Mouse (Mus musculus): Measurements from ENCODE around the gene Sh3gl1. TPM values are rescaled to one million over a fixed set of nuclear protein-coding genes. Genes with fewer than 3 reads are reported as not detected.

The Sh3gl1 gene
- polyA plus RNA-seq, 1 experiment from 2014 or later: 101 TPM

DNA sequence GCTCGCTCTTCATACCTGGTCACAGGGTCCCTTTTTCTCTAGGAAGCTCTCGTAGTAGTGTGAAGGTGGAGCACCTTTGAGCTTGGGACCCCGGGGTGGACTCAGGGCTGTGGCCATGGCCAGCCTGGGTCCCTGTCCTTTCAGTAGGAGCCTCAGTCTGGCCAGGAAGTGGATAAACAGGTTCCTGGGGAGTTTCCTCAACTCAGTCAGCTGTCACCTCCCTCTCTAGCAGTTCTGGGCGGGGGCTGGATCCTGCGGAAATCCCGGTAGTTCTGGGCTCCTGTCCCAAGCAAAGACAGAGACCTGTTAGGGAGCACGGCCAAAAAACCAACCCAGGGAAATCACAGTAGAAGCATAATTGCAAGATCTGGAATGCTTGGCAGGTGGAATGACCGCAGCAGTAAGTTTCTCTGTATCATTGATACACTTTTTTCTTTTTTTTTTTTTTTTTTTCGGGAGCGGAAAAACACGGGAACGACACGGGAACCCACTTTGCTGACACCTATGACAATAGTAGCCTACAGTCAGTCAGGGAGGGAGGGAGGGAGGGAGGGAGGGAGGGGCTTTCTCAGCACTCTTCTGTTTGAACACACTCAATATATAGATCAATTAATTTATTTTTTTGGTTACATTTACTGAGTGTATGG lies 30.9 kb downstream of the Sh3gl1 start, which contains the start of the genes Stap2 and Mpnd:
Stap2 (minus strand) TSS at position 170 of the 647 bp plus-strand sequence.
Mpnd (plus strand) TSS at position 297 of the 647 bp plus-strand sequence.
- Histone ChIP-seq H3K4me1 (replicated peaks; ENCODE audit: control insufficient read depth, insufficient read depth) (peaks cover 4% of the 10 kb centered on the region; the same call in 1 of the 2 replicates), H3K9ac (ENCODE audit: low read length) (peak within 1 kb of the TSS; percentile 58), H3K4me2 (replicated peaks; ENCODE audit: low read depth) (peak within 1 kb of the TSS; percentile 51), H3K27ac (replicated peaks) (peak within 1 kb of the TSS; percentile 53; the same call in 1 of the 2 replicates), H3K9me3 (ENCODE audit: control insufficient read depth, low read length) (no peaks in the 10 kb centered on the region), H3K27me3 (ENCODE audit: control insufficient read depth, insufficient read depth, low read length) (0 out of 2 replicates have a peak, but pooled peaks cover 2% of the 10 kb centered on the region), H3K4me3 (ENCODE audit: low read depth, low read length) (peak within 1 kb of the TSS; percentile 26), H3K36me3 (ENCODE audit: control insufficient read depth, insufficient read depth, low read length) (no peaks in the 10 kb centered on the region)
- TF ChIP-seq CTCF (IDR thresholded peaks at IDR 0.05; ENCODE audit: low read depth) (no peak), EP300 (optimal IDR thresholded peaks at IDR 0.05) (no peak)
- WGBS: 25% methylated on average over 13 of the region's 13 CpGs
- ATAC-seq (ENCODE audit: low FRiP score, low TSS enrichment) (no peak; the same call in 1 of the 2 replicates), DNase-seq (ENCODE audit: low spot score) (peak; percentile 72)

DNA sequence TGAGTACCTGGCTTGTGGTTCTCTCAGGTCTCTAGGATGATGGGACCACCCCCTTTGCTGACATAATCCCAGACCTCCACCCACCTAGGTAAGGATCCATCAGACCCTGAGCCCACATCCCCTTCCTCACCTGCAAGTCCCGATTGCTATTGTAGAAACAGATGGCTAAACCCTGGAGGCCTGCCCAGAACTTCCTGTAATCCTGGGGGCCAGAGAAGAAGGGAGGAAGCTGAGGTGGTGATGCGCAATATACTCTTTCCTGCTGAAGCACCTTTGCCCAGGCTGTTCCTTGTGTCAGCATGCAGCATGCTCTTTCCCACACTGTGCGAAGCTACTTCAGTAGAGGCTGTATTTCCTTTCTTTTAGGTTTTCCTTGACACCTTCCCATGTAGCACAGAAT lies 33.4 kb downstream of the Sh3gl1 start:
- Histone ChIP-seq H3K9ac (ENCODE audit: low read length) (no peak overlapping the region), H3K27ac (replicated peaks) (no peak overlapping the region), H3K4me2 (replicated peaks; ENCODE audit: low read depth) (no peak overlapping the region), H3K36me3 (ENCODE audit: control insufficient read depth, insufficient read depth, low read length) (no peaks in the 10 kb centered on the region), H3K27me3 (ENCODE audit: control insufficient read depth, insufficient read depth, low read length) (0 out of 2 replicates have a peak, but pooled peaks cover 2% of the 10 kb centered on the region), H3K9me3 (ENCODE audit: control insufficient read depth, low read length) (no peaks in the 10 kb centered on the region), H3K4me3 (ENCODE audit: low read depth, low read length) (no peak overlapping the region), H3K4me1 (replicated peaks; ENCODE audit: control insufficient read depth, insufficient read depth) (no peaks in the 10 kb centered on the region)
- ATAC-seq (ENCODE audit: low FRiP score, low TSS enrichment): no peak
- DNase-seq (ENCODE audit: low spot score): no peak
- TF ChIP-seq EP300 (optimal IDR thresholded peaks at IDR 0.05) (no peak), CTCF (IDR thresholded peaks at IDR 0.05; ENCODE audit: low read depth) (no peak)
- 75% methylated on average over 3 of the region's 3 CpGs for WGBS

DNA sequence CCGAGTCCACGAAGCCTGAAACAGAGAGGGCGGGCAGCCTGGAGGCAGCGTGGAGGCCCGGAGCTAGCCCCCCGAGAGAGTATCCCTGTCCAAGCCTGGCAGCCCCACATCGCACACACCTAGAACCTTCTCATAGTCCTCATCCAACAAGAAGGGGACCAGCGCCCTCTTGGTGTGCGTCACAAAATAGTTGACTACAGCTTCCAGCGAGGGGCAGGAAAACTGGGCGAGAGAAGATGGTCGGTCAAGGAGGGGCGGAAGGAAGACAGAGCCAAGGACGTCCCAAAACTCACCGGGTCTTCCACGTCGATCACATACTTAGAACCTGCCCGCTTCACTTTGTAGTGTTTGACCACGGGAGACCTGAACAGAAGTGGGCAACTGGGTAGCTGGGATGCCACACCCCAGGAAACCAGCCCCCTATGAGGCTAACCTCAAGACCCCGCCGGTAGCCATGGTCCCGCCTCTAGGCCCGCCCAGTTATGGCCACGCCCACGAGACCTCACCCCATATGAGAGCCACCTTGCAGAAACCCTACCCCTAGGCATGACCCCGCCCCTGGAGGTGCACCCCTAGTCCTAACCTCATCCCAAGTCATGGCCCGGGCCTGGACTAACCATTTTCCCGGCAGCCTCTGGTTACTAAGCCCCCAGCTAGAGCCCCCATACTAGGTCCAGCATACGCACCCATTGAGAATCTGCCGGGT lies 36.5 kb downstream of the Sh3gl1 start:
- DNase-seq (ENCODE audit: low spot score) (no peak), ATAC-seq (ENCODE audit: low FRiP score, low TSS enrichment) (no peak)
- H3K4me1 ChIP-seq (replicated peaks; ENCODE audit: control insufficient read depth, insufficient read depth): no peaks in the 10 kb centered on the region
- no peak overlapping the region for H3K4me2 ChIP-seq (replicated peaks; ENCODE audit: low read depth)
- no peak overlapping the region for H3K9ac ChIP-seq (ENCODE audit: low read length)
- WGBS: 30% methylated on average over 30 of the region's 30 CpGs
- TF ChIP-seq CTCF (IDR thresholded peaks at IDR 0.05; ENCODE audit: low read depth) (no peak), EP300 (optimal IDR thresholded peaks at IDR 0.05) (no peak)
- H3K36me3 ChIP-seq (ENCODE audit: control insufficient read depth, insufficient read depth, low read length): no peaks in the 10 kb centered on the region; the same call in 1 of the 2 replicates
- no peaks in the 10 kb centered on the region for H3K9me3 ChIP-seq (ENCODE audit: control insufficient read depth, low read length)
- H3K27me3 ChIP-seq (ENCODE audit: control insufficient read depth, insufficient read depth, low read length): no peaks in the 10 kb centered on the region
- H3K27ac ChIP-seq (replicated peaks): no peak overlapping the region
- H3K4me3 ChIP-seq (ENCODE audit: low read depth, low read length): no peak overlapping the region

DNA sequence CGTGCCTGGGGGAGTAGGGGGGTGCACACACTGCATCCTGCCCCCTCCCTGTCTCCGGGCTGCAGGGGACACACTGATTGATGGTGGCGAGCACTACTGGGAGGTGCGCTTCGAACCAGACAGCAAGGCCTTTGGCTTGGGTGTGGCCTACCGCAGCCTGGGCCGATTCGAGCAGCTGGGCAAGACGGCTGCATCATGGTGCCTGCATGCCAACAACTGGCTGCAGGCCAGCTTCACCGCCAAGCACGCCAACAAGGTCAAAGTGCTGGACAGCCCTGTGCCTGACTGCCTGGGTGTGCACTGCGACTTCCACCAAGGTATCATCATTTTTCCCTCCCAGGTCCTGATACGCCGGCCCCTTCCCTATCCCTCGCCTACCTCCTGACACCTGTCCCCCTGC lies 40.4 kb downstream of the Sh3gl1 start:
- H3K27me3 ChIP-seq (ENCODE audit: control insufficient read depth, insufficient read depth, low read length): no peaks in the 10 kb centered on the region
- WGBS: 77% methylated on average over 15 of the region's 15 CpGs
- H3K9me3 ChIP-seq (ENCODE audit: control insufficient read depth, low read length): no peaks in the 10 kb centered on the region
- no peak for DNase-seq (ENCODE audit: low spot score)
- H3K36me3 ChIP-seq (ENCODE audit: control insufficient read depth, insufficient read depth, low read length): no peaks in the 10 kb centered on the region; the same call in 1 of the 2 replicates
- no peak overlapping the region for H3K4me3 ChIP-seq (ENCODE audit: low read depth, low read length)
- peak; percentile 30; the same call in 1 of the 2 replicates for ATAC-seq (ENCODE audit: low FRiP score, low TSS enrichment)
- H3K4me2 ChIP-seq (replicated peaks; ENCODE audit: low read depth): no peak overlapping the region
- no peaks in the 10 kb centered on the region for H3K4me1 ChIP-seq (replicated peaks; ENCODE audit: control insufficient read depth, insufficient read depth)
- H3K27ac ChIP-seq (replicated peaks): no peak overlapping the region
- TF ChIP-seq CTCF (IDR thresholded peaks at IDR 0.05; ENCODE audit: low read depth) (no peak), EP300 (optimal IDR thresholded peaks at IDR 0.05) (no peak)
- H3K9ac ChIP-seq (ENCODE audit: low read length): no peak overlapping the region

DNA sequence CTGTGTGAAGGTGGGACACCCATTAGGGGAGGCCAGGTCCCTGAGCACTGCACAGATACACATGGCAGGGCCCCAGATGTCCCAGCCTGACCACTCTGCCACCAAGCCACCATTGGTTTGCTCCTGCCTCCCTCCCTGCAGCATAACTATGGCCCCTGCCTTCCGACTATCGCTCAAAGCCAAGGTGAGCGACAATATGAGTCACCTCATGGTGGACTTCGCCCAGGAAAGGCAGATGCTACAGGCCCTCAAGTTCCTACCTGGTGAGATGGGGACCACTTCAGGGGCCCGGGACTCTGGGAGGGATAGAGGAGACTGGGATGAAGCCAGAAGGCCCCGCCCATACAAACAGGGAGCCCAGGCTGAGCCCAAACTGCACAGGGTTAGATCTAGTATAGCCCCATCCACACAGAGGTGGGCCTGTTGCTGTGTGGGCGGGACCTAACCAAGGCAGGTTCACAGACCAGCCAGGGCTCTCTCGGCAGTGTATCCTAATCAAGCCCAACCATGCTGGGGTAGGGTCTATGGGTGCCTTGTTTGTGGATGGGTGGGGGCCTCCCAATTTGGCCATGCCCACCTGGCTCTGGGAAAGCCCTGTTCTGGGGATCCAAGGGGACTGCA lies 46.0 kb downstream of the Sh3gl1 start:
- peak; percentile 36 for ATAC-seq (ENCODE audit: low FRiP score, low TSS enrichment)
- no peak for DNase-seq (ENCODE audit: low spot score)
- H3K9ac ChIP-seq (ENCODE audit: low read length): no peak overlapping the region
- H3K4me3 ChIP-seq (ENCODE audit: low read depth, low read length): no peak overlapping the region
- TF ChIP-seq EP300 (optimal IDR thresholded peaks at IDR 0.05) (no peak), CTCF (IDR thresholded peaks at IDR 0.05; ENCODE audit: low read depth) (no peak)
- H3K27me3 ChIP-seq (ENCODE audit: control insufficient read depth, insufficient read depth, low read length): no peaks in the 10 kb centered on the region; the same call in 1 of the 2 replicates
- H3K4me2 ChIP-seq (replicated peaks; ENCODE audit: low read depth): no peak overlapping the region
- 72% methylated on average over 8 of the region's 8 CpGs for WGBS
- H3K36me3 ChIP-seq (ENCODE audit: control insufficient read depth, insufficient read depth, low read length): no peaks in the 10 kb centered on the region
- no peak overlapping the region for H3K27ac ChIP-seq (replicated peaks)
- no peaks in the 10 kb centered on the region for H3K4me1 ChIP-seq (replicated peaks; ENCODE audit: control insufficient read depth, insufficient read depth)
- H3K9me3 ChIP-seq (ENCODE audit: control insufficient read depth, low read length): no peaks in the 10 kb centered on the region

All from stomach, postnatal 0 days (tissue).